Mouse (Mus musculus): Measurements from ENCODE around the gene Pak1. TPM values are rescaled to one million over a fixed set of nuclear protein-coding genes. Genes with fewer than 3 reads are reported as not detected.

The Pak1 gene
- polyA plus RNA-seq, 1 experiment from 2014 or later = 12.4 TPM

DNA sequence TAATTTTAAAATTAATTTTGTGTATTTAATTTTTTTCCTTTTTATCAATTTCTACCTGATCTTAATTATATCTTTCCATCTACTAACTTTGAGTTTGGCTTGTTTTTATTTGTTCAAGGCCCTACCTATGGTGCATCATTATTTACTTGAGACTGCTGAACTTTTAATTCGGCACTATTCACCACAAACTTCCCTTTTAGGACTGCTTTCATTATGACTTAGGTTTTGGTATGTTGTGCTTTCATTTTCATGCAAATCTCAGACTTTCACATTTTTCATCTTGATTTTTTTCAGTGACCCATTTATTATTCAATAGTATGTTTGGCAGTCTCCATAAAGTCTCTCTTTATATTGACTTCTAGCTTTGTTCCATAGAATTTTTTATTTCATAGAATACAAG lies 156.1 kb downstream of the Pak1 start:
- TF ChIP-seq CTCF (IDR thresholded peaks at IDR 0.05; ENCODE audit: low read depth) = no peak
- no peak overlapping the region for H3K4me3 ChIP-seq (replicated peaks; ENCODE audit: low read depth, low read length)
- no peaks in the 10 kb centered on the region for H3K36me3 ChIP-seq (ENCODE audit: insufficient read depth, low read length)
- H3K27me3 ChIP-seq (ENCODE audit: insufficient read depth, low read length) = no peaks in the 10 kb centered on the region
- WGBS = 93% methylated on average over 1 of the region's 1 CpGs
- H3K9ac ChIP-seq (ENCODE audit: low read depth, low read length) = no peak overlapping the region
- no peaks in the 10 kb centered on the region for H3K4me1 ChIP-seq (replicated peaks; ENCODE audit: insufficient read depth, low read length)
- no peaks in the 10 kb centered on the region for H3K9me3 ChIP-seq (replicated peaks; ENCODE audit: low read length)
- DNase-seq (ENCODE audit: low spot score) = no peak
- no peak for ATAC-seq (replicated peaks; ENCODE audit: low FRiP score, low read depth)
- no peak overlapping the region for H3K4me2 ChIP-seq (ENCODE audit: low read length)
- H3K27ac ChIP-seq = no peak overlapping the region

Other genes starting within 250 kb of the Pak1 start
- 59.7 and 61.4 TPM in 2 replicates for gene Aamdc, start 209.0 kb upstream of the Pak1 start, polyA plus RNA-seq (2015; fragmentation: Nextera tagmentation; extraction: Ambion mirVana)
- 17.7 and 22.0 TPM in 2 replicates for gene Rsf1, start 208.7 kb upstream of the Pak1 start, polyA plus RNA-seq (2015; fragmentation: Nextera tagmentation; extraction: Ambion mirVana)
- 142 and 149 TPM in 2 replicates for gene Clns1a, start 91.9 kb upstream of the Pak1 start, polyA plus RNA-seq (2015; fragmentation: Nextera tagmentation; extraction: Ambion mirVana)
- gene Aqp11, start 50.3 kb upstream of the Pak1 start, polyA plus RNA-seq (2015; fragmentation: Nextera tagmentation; extraction: Ambion mirVana) = 36.9 and 40.9 TPM in 2 replicates
- not detected in 2 replicates for gene Gdpd4, start 131.4 kb downstream of the Pak1 start, polyA plus RNA-seq (2015; fragmentation: Nextera tagmentation; extraction: Ambion mirVana)

All from kidney, postnatal 0 days (tissue).